Mouse (Mus musculus) testis, adult 2 months (tissue): ENCODE results near the gene Amdhd1.

Experiments
- CTCF ChIP-seq: fragments of 200-500 bp; IDR thresholded peaks from 2 replicates; pipeline ENCODE4 v1.5.1; 2012; ENCODE audit warnings: low read depth, mild to moderate bottlenecking, inconsistent platforms, low read length, moderate library complexity; ENCODE audit not compliant: control insufficient read depth, insufficient read depth, insufficient replicate concordance
- POLR2A ChIP-seq: fragments of 200-500 bp; IDR thresholded peaks from 2 replicates; pipeline ENCODE4 v1.6.1; 2012; ENCODE audit warnings: low read depth, mild to moderate bottlenecking, inconsistent platforms, low read length, moderate library complexity; ENCODE audit not compliant: control insufficient read depth

DNA sequence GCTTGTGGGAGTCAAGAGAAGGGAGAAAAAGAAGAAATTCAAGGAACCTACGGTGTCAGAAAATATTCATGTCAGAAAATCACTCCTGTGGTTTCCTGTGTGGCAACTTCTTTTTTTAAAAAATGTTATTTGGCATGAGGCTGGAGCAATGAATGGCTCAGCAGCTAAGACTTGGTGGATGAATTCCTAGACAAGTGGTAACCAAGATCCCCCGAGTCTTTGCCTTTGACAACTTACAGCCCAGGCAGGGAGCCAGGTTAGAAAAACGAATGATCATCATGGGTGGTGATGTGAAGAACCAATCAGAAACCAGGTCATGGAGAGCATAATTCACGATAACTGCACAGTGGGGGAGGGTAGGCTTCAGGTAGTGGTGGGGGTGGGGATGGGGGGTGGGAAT, 18.8 kb downstream of the Amdhd1 start:
- TF ChIP-seq CTCF (no peak), POLR2A (no peak)
